8 mouse cellular contexts compared by ENCODE assay signal in the genomic region with DNA sequence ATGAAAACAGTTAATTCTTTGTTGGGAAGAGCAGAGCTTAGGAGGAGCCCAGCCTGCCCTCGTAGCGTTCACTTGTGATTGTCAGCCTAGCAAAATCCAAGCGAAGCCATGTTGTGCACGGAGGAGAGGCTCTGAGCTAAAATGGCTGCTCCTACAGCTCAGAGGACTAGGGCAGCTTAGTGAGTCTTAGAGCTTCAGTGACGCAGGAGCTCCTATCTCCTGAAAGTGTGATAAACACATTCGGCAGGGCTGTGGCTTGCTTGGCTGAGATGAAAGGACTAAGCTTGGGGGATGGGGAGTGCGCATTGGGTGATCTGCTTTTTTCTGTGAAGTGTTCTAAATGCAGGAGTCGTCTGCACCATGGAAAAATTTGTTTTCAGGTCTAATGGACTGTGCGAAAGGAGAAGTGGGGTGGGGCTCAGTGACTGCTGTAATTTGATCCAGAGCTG.
DNase-seq lines count a peak whose midpoint lies in the region; ATAC-seq and TF ChIP-seq lines count a peak whose summit lies in the region.

No protein-coding gene starts in this region.

- peak overlapping the region; percentile 10; the same call in 1 of the 2 replicates for H3K4me3 ChIP-seq in limb, embryonic 13.5 days
- no peak overlapping the region for H3K4me3 ChIP-seq in midbrain, embryonic 13.5 days (replicated peaks)
- peak overlapping the region; percentile 37 for H3K4me3 ChIP-seq in small intestine, adult 2 months (ENCODE audit: low read depth, low read length)

- H3K9me3 ChIP-seq in limb, embryonic 13.5 days: no peaks in the 10 kb centered on the region
- H3K9me3 ChIP-seq in midbrain, embryonic 13.5 days: no peaks in the 10 kb centered on the region

- WGBS in limb, embryonic 13.5 days: 15% methylated on average over 9 of the region's 9 CpGs
- whole genome bisulfite sequencing in midbrain, embryonic 13.5 days: 6% methylated on average over 9 of the region's 9 CpGs
- WGBS in small intestine, adult 2 months: 12% methylated on average over 9 of the region's 9 CpGs

- ATAC-seq in limb, embryonic 13.5 days (ENCODE audit: low FRiP score, low read depth): peak; percentile 72
- peak; percentile 81 for ATAC-seq in midbrain, embryonic 13.5 days

- peak overlapping the region; percentile 35; the same call in 1 of the 2 replicates for H3K9ac ChIP-seq in limb, embryonic 13.5 days
- no peak overlapping the region; the same call in 1 of the 2 replicates for H3K9ac ChIP-seq in midbrain, embryonic 13.5 days (replicated peaks)

- H3K36me3 ChIP-seq in limb, embryonic 13.5 days: peaks cover 41% of the 10 kb centered on the region
- peaks cover 44% of the 10 kb centered on the region for H3K36me3 ChIP-seq in midbrain, embryonic 13.5 days
- H3K36me3 ChIP-seq in small intestine, adult 2 months (ENCODE audit: control insufficient read depth, insufficient read depth, low read length): peaks cover 10% of the 10 kb centered on the region

- no peaks in the 10 kb centered on the region for H3K27me3 ChIP-seq in limb, embryonic 13.5 days
- no peaks in the 10 kb centered on the region for H3K27me3 ChIP-seq in midbrain, embryonic 13.5 days
- no peaks in the 10 kb centered on the region for H3K27me3 ChIP-seq in small intestine, adult 2 months (ENCODE audit: control insufficient read depth, insufficient read depth, low read length)

- no peak for TF ChIP-seq POLR2A in small intestine, adult 2 months (IDR thresholded peaks at IDR 0.05; ENCODE audit: low read depth, low read length)

- peak overlapping the region; percentile 51 for H3K4me2 ChIP-seq in limb, embryonic 13.5 days (replicated peaks)
- peak overlapping the region; percentile 39 for H3K4me2 ChIP-seq in midbrain, embryonic 13.5 days (replicated peaks)

- peak; percentile 35 for DNase-seq in adipocyte (ENCODE audit: low spot score)
- DNase-seq in cerebellum, postnatal 14 days: peak; percentile 48 to 53
- DNase-seq in heart, adult 11 months: peak; percentile 94
- peak; percentile 35 for DNase-seq in kidney, adult 11 months
- DNase-seq in gastrocnemius, postnatal 10 days: no peak

- no peak for TF ChIP-seq CTCF in small intestine, adult 2 months (IDR thresholded peaks at IDR 0.05; ENCODE audit: extremely low read depth, insufficient read length, insufficient replicate concordance, low read depth, low read length)

- peak overlapping the region; percentile 79 for H3K27ac ChIP-seq in limb, embryonic 13.5 days
- peak overlapping the region; percentile 86 for H3K27ac ChIP-seq in midbrain, embryonic 13.5 days
- peak overlapping the region; percentile 99 for H3K27ac ChIP-seq in small intestine, adult 2 months (ENCODE audit: insufficient read depth, low read depth, low read length)

- peaks cover 41% of the 10 kb centered on the region for H3K4me1 ChIP-seq in limb, embryonic 13.5 days
- H3K4me1 ChIP-seq in midbrain, embryonic 13.5 days (replicated peaks): peaks cover 39% of the 10 kb centered on the region
- H3K4me1 ChIP-seq in small intestine, adult 2 months (ENCODE audit: control insufficient read depth, insufficient read depth, insufficient read length, low read length): peaks cover 25% of the 10 kb centered on the region; the same call in 1 of the 2 replicates
